Mouse (Mus musculus) midbrain, postnatal 0 days (tissue): Measurements from ENCODE around the gene Usp45. TPM values are rescaled to one million over a fixed set of nuclear protein-coding genes. Genes with fewer than 3 reads are reported as not detected.
A peak's percentile ranks its signal among the peaks of the same experiment; 100 is the strongest.

Experiments used
- ATAC-seq: fragments of 200-750 bp; cut with Nextera tagmentation; 2 replicates; pipeline ENCODE4 v1.8.0; 2017; ENCODE audit warnings: moderate number of reproducible peaks, mild to moderate bottlenecking, moderate TSS enrichment, moderate library complexity; ENCODE audit not compliant: low FRiP score
- DNase-seq: peaks from one replicate; pipeline ENCODE4 v3.0.0-alpha.2; 2015; ENCODE audit warnings: low spot score
- H3K27ac ChIP-seq: fragments of 300-500 bp; sonication (generic); 2 replicates; pipeline ENCODE4 v1.5.1; 2014; ENCODE audit warnings: low read depth, mild to moderate bottlenecking, low read length, mixed read lengths
- H3K27me3 ChIP-seq: fragments of 300-500 bp; sonication (generic); 2 replicates; pipeline ENCODE4 v1.6.1; 2014; ENCODE audit warnings: low read length, control low read depth, mixed read lengths; ENCODE audit not compliant: insufficient read depth
- H3K36me3 ChIP-seq: fragments of 300-500 bp; sonication (generic); 2 replicates; pipeline ENCODE4 v1.6.1; 2014; ENCODE audit warnings: low read length, control low read depth, mixed read lengths; ENCODE audit not compliant: insufficient read depth
- H3K4me1 ChIP-seq: fragments of 300-500 bp; sonication (generic); 2 replicates; pipeline ENCODE4 v1.6.1; 2014; ENCODE audit warnings: mild to moderate bottlenecking, control low read depth, antibody characterized with exemption, low read length, mixed read lengths; ENCODE audit not compliant: insufficient read depth
- H3K4me2 ChIP-seq: fragments of 300-500 bp; sonication (generic); 2 replicates; pipeline ENCODE4 v1.6.1; 2014; ENCODE audit warnings: low read depth, mild to moderate bottlenecking, low read length, mixed read lengths; ENCODE audit not compliant: poor library complexity, severe bottlenecking
- H3K4me3 ChIP-seq: fragments of 300-500 bp; sonication (generic); 2 replicates; pipeline ENCODE4 v1.5.1; 2014; ENCODE audit warnings: low read depth, mild to moderate bottlenecking, low read length, moderate library complexity
- H3K9ac ChIP-seq: fragments of 300-500 bp; sonication (generic); replicated peaks from 2 replicates; pipeline ENCODE4 v1.6.1; 2014; ENCODE audit warnings: mild to moderate bottlenecking, low read length, moderate library complexity, mixed read lengths; ENCODE audit not compliant: poor library complexity, severe bottlenecking
- H3K9me3 ChIP-seq: fragments of 300-500 bp; sonication (generic); 2 replicates; pipeline ENCODE4 v1.6.1; 2016; ENCODE audit warnings: low read length, control low read depth
- CTCF ChIP-seq: IDR thresholded peaks from 2 replicates; pipeline ENCODE4 v1.5.1; 2016; ENCODE audit warnings: antibody characterized with exemption, mild to moderate bottlenecking
- WGBS: fragments of 180-500 bp; shearing (Covaris S2); extraction: QIAGEN DNeasy Blood & Tissue Kit; methylation state at CpG from one replicate; pipeline ENCODE4 v1.1.7; 2014; 5-methylcytosine and 5-hydroxymethylcytosine counted together
- polyA plus RNA-seq: library from polyadenylated mRNA; unstranded; fragments of >200 nt; fragmentation: Nextera tagmentation; extraction: Ambion mirVana; gene quantifications from 2 replicates; pipeline ENCODE4 v1.2.1, GENCODE M21; 2015
- total RNA-seq: library from RNA; depleted of rRNA; stranded (reverse); fragments of >200 nt; gene quantifications from 2 replicates; pipeline ENCODE4 v1.2.3, GENCODE M21; 2014

The Usp45 gene
- total and polyA plus RNA-seq, 2 experiments from 2014 or later, result 4.7 to 8.5 TPM

- Histone ChIP-seq H3K36me3 (peaks cover 10% of the 10 kb centered on the region), H3K9ac (no peak overlapping the region), H3K4me1 (no peaks in the 10 kb centered on the region), H3K9me3 (no peaks in the 10 kb centered on the region), H3K4me2 (no peak overlapping the region), H3K27ac (no peak overlapping the region), H3K27me3 (no peaks in the 10 kb centered on the region), H3K4me3 (no peak overlapping the region)
- DNase-seq, result no peak
- 98% methylated on average over 8 of the region's 8 CpGs for WGBS
- no peak for TF ChIP-seq CTCF
- ATAC-seq, result no peak
Measured at GRCm38 (mm10) chr4:21832844-21833243, 65.9 kb downstream of the Usp45 start.

- under 1% methylated on average over 50 of the region's 50 CpGs for WGBS
- peak; percentile 91 for TF ChIP-seq CTCF
- peak within 1 kb of the TSS; percentile 100 for H3K27ac ChIP-seq
Measured at GRCm38 (mm10) chr4:21847481-21848286, 80.7 kb downstream of the Usp45 start, which contains the start of gene Pnisr. Pnisr (plus strand) TSS chr4:21847583.

GRCm38 (mm10) chr4:21848287-21848630, 81.3 kb downstream of the Usp45 start:
- peak; percentile 89 for ATAC-seq
- DNase-seq, result peak; percentile 95

More at GRCm38 (mm10) chr4:21847481-21848286, 80.7 kb downstream of the Usp45 start, which contains the start of gene Pnisr:
- peak; percentile 100 for DNase-seq
- Histone ChIP-seq H3K4me1 (0 out of 2 replicates have a peak, but pooled peaks cover 5% of the 10 kb centered on the region), H3K9me3 (no peaks in the 10 kb centered on the region), H3K36me3 (no peaks in the 10 kb centered on the region), H3K4me2 (peak within 1 kb of the TSS; percentile 49), H3K27me3 (no peaks in the 10 kb centered on the region), H3K4me3 (peak within 1 kb of the TSS; percentile 94), H3K9ac (peak within 1 kb of the TSS; percentile 91)
- peak; percentile 98 for ATAC-seq

GRCm38 (mm10) chr4:21857481-21857880, 90.5 kb downstream of the Usp45 start:
- Histone ChIP-seq H3K4me3 (no peak overlapping the region), H3K27me3 (no peaks in the 10 kb centered on the region), H3K27ac (no peak overlapping the region), H3K4me2 (no peak overlapping the region), H3K9me3 (no peaks in the 10 kb centered on the region), H3K36me3 (peaks cover 27% of the 10 kb centered on the region), H3K4me1 (no peaks in the 10 kb centered on the region), H3K9ac (no peak overlapping the region)
- 72% methylated on average over 1 of the region's 1 CpGs for WGBS
- no peak for ATAC-seq
- DNase-seq, result peak; percentile 7
- no peak for TF ChIP-seq CTCF

More at GRCm38 (mm10) chr4:21848287-21848630, 81.3 kb downstream of the Usp45 start:
- Histone ChIP-seq H3K4me3 (peak overlapping the region; percentile 94), H3K36me3 (no peaks in the 10 kb centered on the region), H3K9me3 (no peaks in the 10 kb centered on the region), H3K27ac (peak overlapping the region; percentile 100), H3K4me2 (peak overlapping the region; percentile 49), H3K4me1 (0 out of 2 replicates have a peak, but pooled peaks cover 5% of the 10 kb centered on the region), H3K9ac (peak overlapping the region; percentile 91), H3K27me3 (no peaks in the 10 kb centered on the region)
- WGBS, result 0% methylated on average over 24 of the region's 24 CpGs
- TF ChIP-seq CTCF, result no peak

GRCm38 (mm10) chr4:21865226-21865625, 98.3 kb downstream of the Usp45 start:
- no peak for DNase-seq
- Histone ChIP-seq H3K4me1 (no peaks in the 10 kb centered on the region), H3K27me3 (no peaks in the 10 kb centered on the region), H3K4me2 (no peak overlapping the region), H3K27ac (no peak overlapping the region), H3K9ac (no peak overlapping the region), H3K36me3 (peaks cover 48% of the 10 kb centered on the region), H3K9me3 (no peaks in the 10 kb centered on the region), H3K4me3 (no peak overlapping the region)
- no peak for ATAC-seq
- WGBS, result 88% methylated on average over 1 of the region's 1 CpGs
- no peak for TF ChIP-seq CTCF

- peak; percentile 4 for DNase-seq
- Histone ChIP-seq H3K4me1 (no peaks in the 10 kb centered on the region), H3K9ac (no peak overlapping the region), H3K9me3 (no peaks in the 10 kb centered on the region), H3K36me3 (peaks cover 9% of the 10 kb centered on the region), H3K27ac (no peak overlapping the region), H3K27me3 (no peaks in the 10 kb centered on the region), H3K4me3 (peak overlapping the region; percentile 76), H3K4me2 (peak overlapping the region; percentile 63)
- WGBS, result 31% methylated on average over 6 of the region's 6 CpGs
- no peak for ATAC-seq
- TF ChIP-seq CTCF, result no peak
Measured at GRCm38 (mm10) chr4:21878776-21879175, 111.8 kb downstream of the Usp45 start.
